Mouse (Mus musculus) brown adipose tissue, adult 24 weeks (tissue): ENCODE results near the gene Tk2. TPM values are rescaled to one million over a fixed set of nuclear protein-coding genes. Genes with fewer than 3 reads are reported as not detected.
"Not testable (repeated sequence)": the region's sequence is repeated elsewhere in the genome, so short reads cannot be mapped to it uniquely, and the experiment has no call there.

ENCODE experiments used
- H3K27ac ChIP-seq: fragments of 200-500 bp; replicated peaks from 2 replicates; pipeline ENCODE4 v1.5.1; 2012; ENCODE audit warnings: low read depth, mild to moderate bottlenecking, low read length
- H3K4me1 ChIP-seq: fragments of 200-500 bp; 2 replicates; pipeline ENCODE4 v1.6.1; 2012; ENCODE audit warnings: low read length, mixed read lengths; ENCODE audit not compliant: control insufficient read depth, insufficient read depth, insufficient read length
- H3K4me3 ChIP-seq: fragments of 200-500 bp; 2 replicates; pipeline ENCODE4 v1.5.1; 2012; ENCODE audit warnings: low read depth, mild to moderate bottlenecking, low read length, moderate library complexity; ENCODE audit not compliant: insufficient read depth
- polyA plus RNA-seq: library from polyadenylated mRNA; stranded (reverse); fragments of >200 nt; gene quantifications from 2 replicates; pipeline ENCODE4 v1.2.4, GENCODE M21; 2012; ENCODE audit not compliant: missing spikeins, insufficient read depth, insufficient read length

Gene Tk2
- polyA plus RNA-seq: 13.1 and 16.8 TPM in 2 replicates

DNA sequence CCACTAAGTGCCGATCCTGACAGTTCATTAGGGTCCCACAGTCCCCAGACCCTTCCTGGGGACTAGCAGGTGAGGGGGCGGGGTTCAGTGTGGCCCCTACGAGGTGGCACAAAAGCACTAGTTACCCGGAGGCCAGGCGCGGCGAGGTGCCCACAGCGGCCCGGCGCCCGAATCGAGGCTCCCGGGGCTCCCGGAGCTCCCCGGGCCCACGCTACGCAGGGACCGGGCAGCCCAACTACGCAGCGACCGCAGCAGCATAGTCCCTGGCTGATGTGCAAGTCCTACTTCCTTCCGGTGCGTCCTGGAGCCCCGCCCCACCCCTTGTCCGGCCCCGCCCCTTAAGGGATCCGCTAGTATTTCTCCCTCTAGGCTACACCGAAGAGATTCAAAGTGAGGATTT lies at the start of gene Tk2:
Tk2 (minus strand) TSS at position 283 of the 400 bp plus-strand sequence.
- H3K27ac ChIP-seq: peak within 1 kb of the TSS; percentile 86
- H3K4me1 ChIP-seq: peaks cover 9% of the 10 kb centered on the region
- H3K4me3 ChIP-seq: peak within 1 kb of the TSS; percentile 89

GRCm38 (mm10) chr8:104294396-104294795 lies 46.0 kb upstream of the Tk2 start:
- H3K4me1 ChIP-seq: no peaks in the 10 kb centered on the region
- no peak overlapping the region for H3K4me3 ChIP-seq
- H3K27ac ChIP-seq: no peak overlapping the region

DNA sequence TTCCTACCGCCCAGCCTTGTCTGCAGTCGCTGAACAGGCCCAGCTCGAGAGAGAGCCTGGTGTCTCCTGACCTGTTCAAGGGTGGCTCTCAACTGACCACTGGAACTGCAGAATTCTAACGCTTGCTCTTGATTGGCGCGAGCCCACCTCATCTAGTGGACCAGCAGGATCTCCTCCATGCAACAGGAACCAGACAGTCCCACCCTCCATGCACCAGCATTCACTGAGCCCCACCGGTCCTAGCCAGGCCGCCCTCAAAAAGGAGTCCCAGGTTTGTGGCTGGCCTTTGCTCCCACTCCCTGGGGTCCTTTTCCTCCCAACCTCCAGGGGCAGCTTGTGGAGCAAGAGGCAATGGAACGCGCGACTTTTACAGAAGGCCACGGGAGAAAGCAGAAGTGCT lies 44.7 kb upstream of the Tk2 start, which contains the start of gene Cmtm2a:
Cmtm2a (minus strand) TSS at position 101 of the 400 bp plus-strand sequence.
- H3K4me3 ChIP-seq, H3K4me1 ChIP-seq, H3K27ac ChIP-seq: not testable (repeated sequence)

GRCm38 (mm10) chr8:104268937-104269440 lies 20.6 kb upstream of the Tk2 start:
- Histone ChIP-seq H3K4me3 (no peak overlapping the region), H3K4me1 (no peaks in the 10 kb centered on the region)

DNA sequence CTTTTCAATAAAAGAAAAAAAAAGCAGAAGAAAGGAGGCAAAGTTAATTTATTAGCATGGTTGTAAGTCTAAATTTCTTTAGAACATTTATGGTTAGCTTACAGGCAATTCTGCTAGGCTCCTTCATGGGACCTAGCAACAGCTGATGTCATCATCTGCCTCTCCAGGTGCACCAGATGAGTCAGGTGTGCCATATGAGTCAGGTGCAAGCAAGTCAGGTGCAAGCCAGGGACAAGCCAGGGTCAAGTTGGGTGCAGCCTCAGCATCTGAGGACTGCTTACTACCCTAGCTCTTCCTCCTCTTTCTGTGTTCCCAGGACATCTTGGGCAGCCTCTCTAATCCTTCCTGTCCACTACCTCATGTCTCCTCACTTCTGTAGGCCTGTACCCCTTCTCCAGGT lies 20.0 kb upstream of the Tk2 start:
- no peak overlapping the region for H3K27ac ChIP-seq
- H3K4me1 ChIP-seq: no peaks in the 10 kb centered on the region
- H3K4me3 ChIP-seq: no peak overlapping the region

More at GRCm38 (mm10) chr8:104268937-104269440, 20.6 kb upstream of the Tk2 start:
- H3K27ac ChIP-seq: no peak overlapping the region

DNA sequence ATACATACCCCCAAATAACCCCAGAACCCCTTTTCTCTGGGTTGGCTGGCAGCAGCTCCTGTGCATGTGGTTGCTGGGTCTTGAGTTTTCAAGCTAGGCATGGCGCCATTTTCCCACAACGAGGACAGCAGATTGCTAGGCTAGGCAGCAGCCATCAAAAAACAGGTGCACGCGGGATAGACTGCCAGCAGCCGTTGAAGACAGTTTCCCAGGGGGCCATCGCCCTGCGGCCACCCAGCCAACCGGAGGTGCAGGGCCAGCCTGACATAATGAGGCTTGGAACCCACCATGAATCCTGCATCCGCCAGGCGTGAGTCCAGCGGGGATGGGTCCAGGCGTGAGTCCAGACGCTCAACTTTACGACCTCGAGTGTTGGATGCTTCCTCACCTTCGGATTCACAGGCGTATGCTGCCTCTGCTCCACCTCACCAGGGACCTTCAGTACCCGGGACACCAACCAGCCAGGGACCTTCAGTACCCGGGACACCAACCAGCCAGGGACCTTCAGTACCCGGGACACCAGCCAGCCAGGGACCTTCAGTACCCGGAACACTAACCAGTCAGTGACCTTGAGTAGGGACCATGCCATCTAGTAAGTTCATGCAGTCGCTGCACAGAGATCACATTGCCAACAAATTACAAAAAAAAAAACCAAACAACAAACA lies 16.0 kb upstream of the Tk2 start:
- not testable (repeated sequence) for H3K4me3 ChIP-seq, H3K4me1 ChIP-seq, H3K27ac ChIP-seq

DNA sequence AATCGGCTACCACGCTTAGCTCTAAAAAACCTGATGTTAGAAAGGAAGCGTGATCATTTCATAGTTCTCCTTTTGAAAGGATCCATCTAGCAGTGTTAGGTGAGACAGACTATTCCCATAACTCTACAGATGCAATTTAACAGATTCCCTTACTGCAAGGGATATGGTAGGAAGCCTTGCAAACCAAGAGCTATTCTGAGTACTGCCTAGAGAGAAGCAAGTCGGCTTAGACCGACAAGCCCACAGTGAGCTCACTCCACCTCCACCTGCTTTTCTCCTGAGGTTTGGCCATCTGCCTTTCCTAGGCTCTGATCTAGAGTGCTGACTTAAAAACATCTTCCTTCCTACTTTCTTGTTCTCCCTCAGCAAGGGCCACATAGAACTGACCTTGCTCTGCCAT lies 13.4 kb upstream of the Tk2 start:
- not testable (repeated sequence) for H3K4me3 ChIP-seq, H3K27ac ChIP-seq, H3K4me1 ChIP-seq

DNA sequence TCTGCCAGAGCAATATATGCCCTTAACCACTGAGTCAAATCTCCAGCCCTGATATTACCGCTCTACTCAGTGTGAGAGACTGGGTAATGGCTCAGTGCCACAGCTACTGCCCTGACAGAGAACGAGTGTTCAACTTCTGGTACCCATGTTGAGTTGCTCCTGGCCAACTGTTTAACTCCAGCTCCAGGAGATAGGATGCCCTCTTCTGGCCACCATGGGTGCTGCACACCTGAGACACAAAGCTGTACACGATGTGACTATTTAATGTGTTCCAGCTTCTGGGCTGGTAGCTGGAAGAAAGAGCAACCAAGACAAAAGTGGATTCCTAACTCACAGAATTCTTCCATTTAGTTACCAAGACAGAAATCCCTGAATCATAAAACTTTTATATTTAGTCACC lies 4.7 kb upstream of the Tk2 start:
- Histone ChIP-seq H3K4me3 (no peak overlapping the region), H3K27ac (no peak overlapping the region), H3K4me1 (no peaks in the 10 kb centered on the region; the same call in 1 of the 2 replicates)

GRCm38 (mm10) chr8:104251461-104251860 lies 3.1 kb upstream of the Tk2 start:
- H3K27ac ChIP-seq: no peak overlapping the region
- peak overlapping the region; percentile 92 for H3K4me3 ChIP-seq

DNA sequence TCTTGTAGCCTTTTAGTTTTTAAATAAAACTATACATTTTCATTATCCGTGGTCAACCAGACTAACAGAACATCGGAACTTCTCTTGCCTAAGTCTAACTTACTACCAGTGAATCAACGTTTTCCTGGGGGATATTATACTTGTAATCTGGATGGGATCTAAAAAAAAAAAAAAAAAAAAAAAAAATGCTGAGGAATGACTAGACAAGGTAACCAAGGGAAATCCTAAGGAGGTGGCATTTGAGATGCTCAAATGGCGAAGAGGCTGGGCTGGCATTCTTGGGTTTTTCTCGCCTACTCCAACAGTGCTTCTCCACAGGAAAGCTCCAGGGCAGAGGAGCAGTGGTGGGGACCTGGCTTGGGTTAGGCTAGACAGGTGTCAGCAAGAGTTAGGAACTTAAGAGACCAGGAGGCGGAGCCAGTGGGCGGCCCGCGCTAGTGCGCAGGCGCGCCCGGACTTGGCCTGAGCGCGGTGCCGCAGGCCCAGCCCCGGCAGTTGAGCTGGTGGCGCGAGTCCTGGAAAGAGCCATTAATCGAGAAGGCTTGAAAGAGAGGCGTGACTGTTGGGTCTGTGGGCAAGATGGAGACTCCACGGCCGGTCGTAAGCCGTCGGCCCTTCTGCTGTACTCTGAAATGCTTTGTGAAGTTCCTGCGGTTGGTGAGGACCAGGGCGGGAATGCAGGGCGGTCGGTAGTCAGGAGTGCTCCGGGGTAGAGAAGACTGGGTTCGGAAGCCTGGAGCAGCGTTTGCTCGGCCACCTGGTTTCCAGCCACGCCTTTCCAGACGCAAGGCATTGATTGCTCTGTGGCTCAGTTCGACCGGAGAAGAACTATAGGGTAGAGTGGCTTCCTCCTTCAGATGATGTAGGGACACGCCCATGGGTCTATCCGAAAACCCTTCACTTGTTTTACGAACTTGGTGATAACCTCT lies 2.3 kb upstream of the Tk2 start, which contains the start of gene Cklf:
Cklf (plus strand) TSS at position 423 of the 929 bp plus-strand sequence.
- H3K27ac ChIP-seq: peak within 1 kb of the TSS; percentile 18; the same call in 1 of the 2 replicates

More at GRCm38 (mm10) chr8:104251461-104251860, 3.1 kb upstream of the Tk2 start:
- H3K4me1 ChIP-seq: peaks cover 9% of the 10 kb centered on the region

GRCm38 (mm10) chr8:104249442-104249996 lies 1.2 kb upstream of the Tk2 start:
- Histone ChIP-seq H3K4me1 (peaks cover 9% of the 10 kb centered on the region), H3K4me3 (no peak overlapping the region), H3K27ac (no peak overlapping the region)

More for the DNA sequence above, 2.3 kb upstream of the Tk2 start, which contains the start of gene Cklf:
- H3K4me1 ChIP-seq: peaks cover 9% of the 10 kb centered on the region
- peak within 1 kb of the TSS; percentile 92 for H3K4me3 ChIP-seq

- peak overlapping the region; percentile 89 for H3K4me3 ChIP-seq
- peak overlapping the region; percentile 44 for H3K27ac ChIP-seq
- H3K4me1 ChIP-seq: peaks cover 9% of the 10 kb centered on the region
Measured at GRCm38 (mm10) chr8:104247908-104248275, 466 bp downstream of the Tk2 start.

DNA sequence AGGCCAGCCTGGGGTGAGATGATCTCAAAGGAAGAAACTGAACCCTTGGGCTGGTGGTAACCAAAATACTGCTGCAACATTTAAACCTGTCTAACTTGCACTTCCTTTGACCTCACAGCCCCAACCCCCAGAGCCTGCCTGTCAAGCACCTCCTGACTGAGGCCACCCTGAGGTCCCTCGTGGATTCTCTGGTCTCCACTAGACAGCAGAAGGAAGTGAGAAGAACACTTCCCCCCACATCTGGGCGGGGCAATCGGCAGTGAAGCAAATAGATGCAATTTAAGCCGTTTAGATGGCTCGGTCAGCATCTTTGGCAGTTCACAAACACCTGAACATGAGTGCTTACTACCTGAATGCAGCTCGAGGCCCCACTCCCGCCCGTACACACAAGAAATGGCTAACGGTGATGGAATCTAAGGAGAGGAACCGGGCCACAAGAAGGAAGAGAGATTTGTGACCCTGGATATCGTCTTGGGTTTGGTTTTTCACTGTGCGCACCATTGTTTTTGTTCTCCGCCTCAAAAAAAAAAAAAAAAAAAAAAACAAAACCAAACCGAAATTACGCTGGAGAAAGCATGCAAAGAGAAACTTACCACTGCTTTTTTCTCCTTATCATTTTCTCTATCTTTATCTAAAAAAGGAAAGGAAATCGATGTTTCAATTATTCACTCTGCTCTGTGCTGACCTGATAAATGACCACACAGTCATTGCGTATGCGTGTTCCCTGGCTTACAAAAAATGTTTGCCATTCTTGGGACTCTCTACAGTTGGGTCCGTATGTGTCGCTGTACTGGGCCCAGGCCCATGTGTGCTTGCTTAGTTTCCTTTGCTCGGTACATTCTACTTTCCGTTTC lies 1.1 kb downstream of the Tk2 start:
- peak overlapping the region; percentile 34; the same call in 1 of the 2 replicates for H3K27ac ChIP-seq
- peak overlapping the region; percentile 89 for H3K4me3 ChIP-seq
- peaks cover 9% of the 10 kb centered on the region for H3K4me1 ChIP-seq

DNA sequence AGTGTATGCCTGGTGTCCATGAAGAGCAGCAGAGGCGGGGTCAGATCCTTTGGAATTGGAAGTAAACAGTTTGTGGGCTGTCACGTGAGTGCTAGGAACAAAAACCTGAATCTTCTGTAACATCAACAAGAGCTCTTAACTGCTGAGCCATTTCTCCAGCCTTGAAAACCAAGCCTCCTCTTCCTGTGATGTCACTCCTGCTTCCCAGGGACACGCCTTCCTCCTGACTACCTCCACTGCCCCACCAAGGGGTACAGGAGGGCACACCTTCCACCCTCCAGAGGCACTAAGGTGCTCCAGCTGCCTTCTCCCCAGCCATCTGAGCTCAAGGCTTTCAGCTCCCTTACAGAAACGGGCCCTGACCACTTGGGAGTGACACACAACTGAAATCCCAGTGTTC lies 1.7 kb downstream of the Tk2 start:
- Histone ChIP-seq H3K27ac (0 out of 2 replicates have a peak overlapping the region, but pooled peaks have one; percentile 5), H3K4me1 (peaks cover 9% of the 10 kb centered on the region), H3K4me3 (no peak overlapping the region)
